Mouse (Mus musculus) limb, embryonic 14.5 days (tissue): ENCODE data around the gene Insc. TPM values are rescaled to one million over a fixed set of nuclear protein-coding genes. Genes with fewer than 3 reads are reported as not detected.

ENCODE experiments used
- ATAC-seq: fragments of 200-750 bp; cut with Nextera tagmentation; 2 replicates; pipeline ENCODE4 v1.8.0; 2017; ENCODE audit warnings: low read depth, moderate number of reproducible peaks, moderate TSS enrichment; ENCODE audit not compliant: low FRiP score
- DNase-seq: peaks from one replicate; pipeline ENCODE4 v3.0.0-alpha.2; 2015; ENCODE audit warnings: low spot score
- H3K27ac ChIP-seq: fragments of 300-500 bp; sonication (generic); replicated peaks from 2 replicates; pipeline ENCODE4 v1.5.1; 2014; ENCODE audit warnings: low read depth, mild to moderate bottlenecking, low read length, moderate library complexity, mixed read lengths
- H3K27me3 ChIP-seq: fragments of 300-500 bp; sonication (generic); 2 replicates; pipeline ENCODE4 v1.6.1; 2014; ENCODE audit warnings: low read length, mixed read lengths; ENCODE audit not compliant: control insufficient read depth, insufficient read depth
- H3K36me3 ChIP-seq: fragments of 300-500 bp; sonication (generic); 2 replicates; pipeline ENCODE4 v1.6.1; 2014; ENCODE audit warnings: mild to moderate bottlenecking, low read length, moderate library complexity, mixed read lengths; ENCODE audit not compliant: control insufficient read depth, insufficient read depth
- H3K4me1 ChIP-seq: fragments of 300-500 bp; sonication (generic); 2 replicates; pipeline ENCODE4 v1.6.1; 2014; ENCODE audit warnings: antibody characterized with exemption, low read length, mixed read lengths; ENCODE audit not compliant: control insufficient read depth, insufficient read depth
- H3K4me2 ChIP-seq: fragments of 300-500 bp; sonication (generic); replicated peaks from 2 replicates; pipeline ENCODE4 v1.6.1; 2014; ENCODE audit warnings: low read depth, mild to moderate bottlenecking, low read length, moderate library complexity; ENCODE audit not compliant: severe bottlenecking
- H3K4me3 ChIP-seq: fragments of 300-500 bp; sonication (generic); replicated peaks from 2 replicates; pipeline ENCODE4 v1.5.1; 2014; ENCODE audit warnings: low read length
- H3K9ac ChIP-seq: fragments of 300-500 bp; sonication (generic); 2 replicates; pipeline ENCODE4 v1.6.1; 2014; ENCODE audit warnings: mild to moderate bottlenecking, low read depth, low read length, moderate library complexity; ENCODE audit not compliant: severe bottlenecking
- H3K9me3 ChIP-seq: fragments of 300-500 bp; sonication (generic); 2 replicates; pipeline ENCODE4 v1.6.1; 2016; ENCODE audit warnings: low read length; ENCODE audit not compliant: control insufficient read depth
- POLR2A ChIP-seq: fragments of 200-500 bp; IDR thresholded peaks from 2 replicates; pipeline ENCODE4 v1.8.0; 2012; ENCODE audit warnings: inconsistent platforms, mild to moderate bottlenecking, moderate library complexity, borderline replicate concordance; ENCODE audit not compliant: insufficient read depth, insufficient read length; ENCODE audit errors: extremely low read depth
- whole genome bisulfite sequencing: fragments of 180-500 bp; shearing (Covaris S2); extraction: QIAGEN DNeasy Blood & Tissue Kit; methylation state at CpG from one replicate; pipeline ENCODE4 v1.1.7; 2014; 5-methylcytosine and 5-hydroxymethylcytosine counted together
- polyA plus RNA-seq, 2 experiments: library from polyadenylated mRNA; depleted of rRNA in 1 of 2; stranded (reverse) in 1 of 2; unstranded in 1 of 2; fragments of >200 nt; fragmentation: Nextera tagmentation in 1 of 2; extraction: Ambion mirVana in 1 of 2; gene quantifications; 2 replicates each; pipeline versions ENCODE4 v1.2.1 to v1.2.3; 2012 to 2014

The Insc gene
- 4.8 and 6.1 TPM in 2 replicates for polyA plus RNA-seq (2012; rRNA removed)
- 5.7 and 6.3 TPM in 2 replicates for polyA plus RNA-seq (2014; fragmentation: Nextera tagmentation; extraction: Ambion mirVana)

- Histone ChIP-seq H3K27me3 (no peaks in the 10 kb centered on the region), H3K9me3 (no peaks in the 10 kb centered on the region), H3K36me3 (no peaks in the 10 kb centered on the region), H3K4me3 (no peak within 1 kb of the TSS), H3K9ac (no peak within 1 kb of the TSS), H3K4me2 (no peak within 1 kb of the TSS), H3K27ac (no peak within 1 kb of the TSS), H3K4me1 (peaks cover 16% of the 10 kb centered on the region)
- WGBS, result 69% methylated on average over 5 of the region's 5 CpGs
- ATAC-seq, result peak; percentile 41; the same call in 1 of the 2 replicates
- TF ChIP-seq POLR2A, result no peak
- DNase-seq, result peak; percentile 24
Measured at GRCm38 (mm10) chr7:114743022-114743780, at the start of gene Insc. Gene Insc (plus strand): TSS chr7:114743694.

DNA sequence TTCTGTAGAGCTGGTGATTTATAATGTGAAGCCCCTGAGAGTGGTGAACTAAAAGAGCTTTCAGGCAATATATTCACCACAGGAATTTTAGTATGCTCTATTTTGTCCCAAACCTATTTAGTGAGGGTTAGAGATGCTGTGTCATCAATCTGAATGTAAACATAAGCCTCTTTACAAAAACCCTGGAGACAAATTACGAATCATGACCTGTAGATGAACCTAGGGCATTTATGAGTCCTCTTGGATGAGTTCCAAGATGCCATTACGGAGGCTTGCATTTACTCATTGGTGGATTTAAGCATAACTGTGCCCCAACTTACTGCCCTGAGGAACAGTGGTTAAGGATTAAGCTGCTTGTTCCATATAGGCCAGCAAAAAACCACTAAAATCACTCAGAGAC lies 42.6 kb upstream of the Insc start:
- Histone ChIP-seq H3K27ac (no peak overlapping the region), H3K9ac (no peak overlapping the region), H3K9me3 (no peaks in the 10 kb centered on the region), H3K4me1 (no peaks in the 10 kb centered on the region; the same call in 1 of the 2 replicates), H3K27me3 (no peaks in the 10 kb centered on the region), H3K4me3 (no peak overlapping the region), H3K36me3 (no peaks in the 10 kb centered on the region), H3K4me2 (no peak overlapping the region)
- 16% methylated on average over 2 of the region's 2 CpGs for WGBS
- TF ChIP-seq POLR2A, result no peak
- ATAC-seq, result peak; percentile 53; the same call in 1 of the 2 replicates
- DNase-seq, result peak; percentile 59

- no peak for TF ChIP-seq POLR2A
- H3K9me3 ChIP-seq, result no peaks in the 10 kb centered on the region
- ATAC-seq (no peak), DNase-seq (no peak)
- no peak overlapping the region for H3K27ac ChIP-seq
- 73% methylated on average over 4 of the region's 4 CpGs for WGBS
- no peak overlapping the region for H3K9ac ChIP-seq
- no peak overlapping the region for H3K4me2 ChIP-seq
- no peaks in the 10 kb centered on the region for H3K27me3 ChIP-seq
- no peaks in the 10 kb centered on the region for H3K4me1 ChIP-seq
- H3K36me3 ChIP-seq, result no peaks in the 10 kb centered on the region
- no peak overlapping the region for H3K4me3 ChIP-seq
Measured at GRCm38 (mm10) chr7:114706716-114707115, 36.8 kb upstream of the Insc start.

GRCm38 (mm10) chr7:114707398-114707797 lies 36.1 kb upstream of the Insc start:
- DNase-seq, result no peak
- H3K27ac ChIP-seq, result no peak overlapping the region
- H3K4me1 ChIP-seq, result no peaks in the 10 kb centered on the region
- no peak overlapping the region for H3K4me2 ChIP-seq
- no peaks in the 10 kb centered on the region for H3K27me3 ChIP-seq
- H3K9me3 ChIP-seq, result no peaks in the 10 kb centered on the region
- no peak for TF ChIP-seq POLR2A
- ATAC-seq, result no peak
- 58% methylated on average over 1 of the region's 1 CpGs for whole genome bisulfite sequencing
- no peak overlapping the region for H3K9ac ChIP-seq
- H3K4me3 ChIP-seq, result no peak overlapping the region
- no peaks in the 10 kb centered on the region for H3K36me3 ChIP-seq

- 80% methylated on average over 2 of the region's 2 CpGs for WGBS
- no peak for TF ChIP-seq POLR2A
- ATAC-seq, result no peak
Measured at GRCm38 (mm10) chr7:114710419-114710818, 33.1 kb upstream of the Insc start.

More at GRCm38 (mm10) chr7:114710419-114710818, 33.1 kb upstream of the Insc start:
- H3K4me3 ChIP-seq, result no peak overlapping the region
- no peaks in the 10 kb centered on the region for H3K36me3 ChIP-seq
- no peaks in the 10 kb centered on the region for H3K9me3 ChIP-seq
- no peak overlapping the region for H3K4me2 ChIP-seq
- H3K27me3 ChIP-seq, result no peaks in the 10 kb centered on the region
- no peak overlapping the region for H3K9ac ChIP-seq
- no peak for DNase-seq
- H3K4me1 ChIP-seq, result no peaks in the 10 kb centered on the region
- H3K27ac ChIP-seq, result no peak overlapping the region
